Mouse (Mus musculus) frontal cortex, postnatal 10 days (tissue): ENCODE results near the gene Il17c.

Experiments used
- DNase-seq, 2 experiments: peaks; one replicate each; pipeline ENCODE4 v3.0.0; 2022; ENCODE audit warnings: low spot score in 2 of 2, mixed read lengths in 1 of 2

Gene Il17c

DNA sequence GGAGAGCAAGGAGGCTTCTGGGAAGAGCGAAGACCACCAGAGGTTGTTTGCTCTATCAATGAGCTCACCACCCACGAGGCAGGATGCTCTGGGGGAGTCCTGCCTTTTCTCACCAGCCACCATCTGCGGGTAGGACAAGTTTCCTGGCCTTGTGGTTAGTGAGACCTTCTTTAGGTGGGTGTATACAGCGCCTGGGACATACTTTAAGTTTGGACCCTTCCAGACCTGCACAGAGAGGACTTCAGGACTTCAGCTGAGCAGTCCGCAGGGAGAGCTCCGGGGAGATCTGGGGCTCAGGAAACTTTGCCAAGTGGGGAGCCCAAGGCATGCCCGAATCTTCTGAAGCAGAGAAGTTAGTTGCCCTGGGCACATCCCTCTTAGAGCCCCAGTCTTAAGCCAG, 38.2 kb downstream of the Il17c start:
- DNase-seq = no peak

DNA sequence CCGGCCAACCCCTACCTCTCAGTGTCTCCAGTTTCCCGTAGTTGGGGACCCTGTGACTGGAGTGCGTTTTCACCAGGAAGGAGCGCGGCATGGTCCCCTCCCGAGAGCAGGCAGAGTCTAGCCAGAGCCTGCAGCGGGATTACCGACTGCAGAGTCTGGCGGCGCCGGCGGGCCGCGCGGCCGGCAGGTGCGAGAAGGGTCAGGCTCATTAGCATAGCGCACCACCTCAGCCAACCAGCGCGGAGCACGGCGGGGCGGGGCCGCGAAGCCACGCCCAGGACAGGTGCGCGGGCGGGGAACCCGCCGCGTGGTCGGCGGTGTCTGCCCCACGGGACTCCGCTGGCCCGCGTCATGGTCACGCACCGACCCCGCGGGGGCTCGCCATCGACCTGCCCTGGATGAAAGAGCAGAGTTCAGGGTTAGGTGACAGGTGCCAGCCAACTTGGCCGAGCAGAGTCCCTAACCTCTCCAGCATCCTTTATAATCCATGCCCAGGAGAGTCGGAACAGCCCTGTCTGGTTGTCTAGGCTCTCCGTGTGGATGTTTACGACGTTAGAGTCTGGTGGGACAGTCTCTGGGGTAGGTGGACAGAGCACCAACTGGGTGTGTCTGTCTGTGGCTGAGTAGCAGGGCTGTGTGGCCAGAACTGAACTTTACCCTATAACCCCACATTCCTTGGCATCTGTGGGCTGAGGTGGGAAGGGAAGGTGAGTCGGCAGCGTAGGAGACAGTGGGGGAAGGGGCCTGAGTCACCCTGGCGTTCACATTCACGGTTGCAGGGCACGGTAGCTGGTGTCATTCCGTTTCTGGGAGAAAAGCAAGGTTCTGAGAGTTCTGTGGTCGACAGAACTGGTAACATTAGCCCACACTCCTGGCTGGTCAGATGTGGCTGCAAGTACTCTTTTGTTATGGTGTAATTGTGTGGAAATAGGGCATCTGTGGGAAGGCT, 39.0 kb downstream of the Il17c start, which contains the start of gene Snai3:
Snai3 (minus strand) TSS at position 210 of the 949 bp plus-strand sequence.
- DNase-seq = no peak

DNA sequence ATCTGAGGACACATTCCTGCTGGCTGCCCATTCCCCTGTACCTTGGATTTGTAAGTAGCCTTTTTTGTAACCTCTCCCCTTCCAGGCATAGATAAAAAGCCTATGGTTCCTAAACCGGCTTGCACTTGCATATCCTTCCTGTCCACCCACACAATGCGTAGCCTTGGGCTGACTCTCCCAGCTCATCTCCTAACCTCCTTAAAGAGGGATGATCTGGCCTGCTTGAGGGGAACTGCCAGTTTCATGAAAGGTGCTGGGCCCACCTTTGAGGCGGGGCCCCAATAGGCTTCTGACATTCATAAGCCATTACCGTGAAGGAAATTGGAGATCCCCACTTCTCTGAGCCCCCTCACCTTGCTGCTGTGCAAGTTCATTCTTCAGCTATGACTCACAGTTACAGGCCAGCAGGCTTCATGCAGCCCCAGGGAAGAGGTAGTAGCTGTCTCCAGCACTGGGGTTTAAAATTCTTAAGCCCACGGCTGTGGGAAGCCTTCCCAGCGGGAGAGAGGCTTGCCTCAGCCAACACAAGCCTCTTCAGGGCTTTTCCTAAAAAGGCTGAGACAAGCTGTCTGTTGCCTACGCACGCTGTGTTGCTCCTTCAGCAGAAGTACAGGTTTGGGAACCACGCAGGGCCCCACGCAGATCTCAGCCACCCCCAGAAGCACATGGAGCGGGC, 39.8 kb downstream of the Il17c start:
- DNase-seq = no peak

DNA sequence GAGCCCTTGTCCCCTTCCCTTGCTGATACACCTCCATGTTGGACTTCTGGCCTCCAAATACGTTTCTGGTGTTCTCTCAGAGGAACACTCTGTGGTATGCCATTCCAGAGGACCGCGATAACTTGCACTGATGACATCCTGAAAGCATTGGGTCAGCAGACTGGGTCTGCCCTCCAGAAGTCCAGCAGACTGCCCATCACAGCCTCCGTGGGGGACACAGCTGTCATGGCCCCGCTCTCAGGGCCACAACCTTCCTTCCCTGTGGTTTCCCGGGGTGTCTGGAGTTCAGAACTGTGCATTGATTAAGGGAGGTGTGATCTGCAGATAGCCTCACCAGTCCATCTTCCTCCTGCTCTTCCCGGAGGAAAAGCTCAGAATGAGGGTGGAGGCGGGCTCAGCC, 40.7 kb downstream of the Il17c start:
- DNase-seq = no peak

DNA sequence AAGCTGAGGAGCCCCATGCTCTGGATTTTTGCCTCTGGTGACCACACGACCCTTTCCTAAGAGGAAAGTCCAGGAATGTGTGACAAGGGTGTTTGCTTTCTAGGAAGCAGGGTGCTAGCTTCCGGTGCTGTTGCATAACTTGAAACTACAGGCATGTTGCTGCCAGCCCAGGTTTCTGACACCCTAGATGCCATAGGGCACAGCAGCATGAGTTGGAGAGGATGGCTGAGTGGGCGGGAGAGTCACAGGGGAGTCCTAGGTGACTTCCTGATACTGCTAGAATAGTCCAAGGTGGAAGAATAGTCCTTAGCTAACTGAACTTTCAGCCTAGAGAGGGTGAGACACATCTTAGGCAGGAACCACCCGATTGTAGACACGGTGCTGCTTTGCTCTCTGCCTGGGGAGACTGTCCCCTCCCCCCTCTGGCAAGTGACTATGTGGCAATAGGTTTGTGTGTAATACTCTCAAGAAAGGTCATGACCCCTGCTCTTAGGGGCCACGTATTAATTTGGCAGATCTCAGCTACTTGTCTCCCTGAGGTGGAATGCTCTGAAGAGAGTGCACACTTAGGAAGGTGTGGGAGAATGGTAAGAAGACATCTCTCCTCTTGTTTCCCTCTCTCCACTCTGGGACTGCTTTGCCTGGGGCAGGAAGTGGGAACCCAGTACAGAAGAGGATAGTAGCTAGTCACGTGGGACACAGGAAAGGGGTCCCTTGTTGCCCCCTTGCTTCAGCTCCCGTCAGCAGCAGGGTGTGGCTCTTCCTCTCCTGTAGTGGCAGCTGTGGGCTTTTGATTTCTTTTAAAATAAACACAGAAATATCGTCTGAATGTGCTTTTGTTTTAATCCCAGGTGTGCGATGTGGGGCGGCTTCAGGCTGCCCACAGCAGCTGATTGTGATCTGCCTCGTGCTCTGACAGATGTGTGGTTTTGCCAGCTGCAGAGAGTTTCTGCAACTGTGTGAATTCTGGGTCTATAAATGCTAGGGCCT, 42.1 kb downstream of the Il17c start:
- no peak for DNase-seq

DNA sequence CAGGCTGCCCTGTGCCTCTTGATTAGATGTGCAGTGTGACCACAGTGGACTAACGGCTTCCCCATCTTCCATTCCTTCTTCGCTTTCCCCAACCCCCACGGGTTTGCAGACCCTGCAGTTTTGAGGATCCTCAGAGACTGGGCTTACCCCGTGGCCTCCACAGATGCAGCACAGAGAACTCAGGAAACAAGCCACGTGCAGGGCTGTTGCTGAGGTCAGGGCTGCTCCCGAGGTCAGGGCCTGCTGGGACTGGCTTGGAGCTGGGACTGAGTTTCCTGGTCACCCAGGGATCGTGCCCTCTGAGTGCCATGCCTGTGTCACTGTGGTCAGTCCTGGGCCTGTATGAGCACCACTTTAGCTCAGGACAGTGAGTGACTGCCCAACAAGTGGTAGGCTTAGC, 43.2 kb downstream of the Il17c start:
- no peak for DNase-seq

DNA sequence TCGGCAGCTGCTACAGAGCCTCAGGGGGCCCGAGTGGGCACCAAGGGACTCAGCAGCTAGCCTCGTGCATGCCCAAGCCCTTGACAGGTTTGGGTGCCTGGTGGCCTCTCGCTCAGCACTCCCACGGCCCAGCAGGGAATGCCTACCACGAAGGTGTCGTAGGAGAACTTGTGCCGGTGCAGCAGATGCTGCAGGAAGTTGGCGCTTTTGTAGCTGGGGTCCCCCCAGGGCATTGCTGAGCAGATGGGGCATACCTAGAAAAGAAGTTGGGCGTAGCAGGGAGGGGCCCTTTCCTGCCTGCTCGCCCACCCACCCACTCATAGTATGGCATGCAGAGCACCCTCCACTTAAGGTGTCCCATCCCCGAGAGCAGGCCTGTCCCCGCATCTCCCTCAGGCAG, 46.0 kb downstream of the Il17c start:
- no peak for DNase-seq

DNA sequence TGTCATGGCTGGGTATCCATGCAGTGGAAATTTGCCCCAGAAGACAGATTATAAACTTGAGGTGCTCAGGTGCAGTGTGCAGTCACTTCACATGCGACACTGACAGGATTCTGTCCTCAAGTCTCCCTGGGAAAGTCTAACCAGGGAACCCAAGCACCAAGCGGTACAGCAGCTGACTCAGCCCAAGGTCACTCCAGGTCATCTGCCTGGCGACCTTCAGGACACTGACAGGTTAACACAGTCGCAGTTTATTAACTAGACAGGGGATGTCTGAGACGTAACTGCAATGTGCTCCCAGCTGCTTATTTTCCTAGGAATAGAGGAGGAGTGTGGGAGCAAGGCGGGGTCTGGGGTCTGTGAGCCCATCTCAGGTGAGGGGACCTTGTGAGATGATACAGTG, 47.6 kb downstream of the Il17c start:
- DNase-seq = no peak

DNA sequence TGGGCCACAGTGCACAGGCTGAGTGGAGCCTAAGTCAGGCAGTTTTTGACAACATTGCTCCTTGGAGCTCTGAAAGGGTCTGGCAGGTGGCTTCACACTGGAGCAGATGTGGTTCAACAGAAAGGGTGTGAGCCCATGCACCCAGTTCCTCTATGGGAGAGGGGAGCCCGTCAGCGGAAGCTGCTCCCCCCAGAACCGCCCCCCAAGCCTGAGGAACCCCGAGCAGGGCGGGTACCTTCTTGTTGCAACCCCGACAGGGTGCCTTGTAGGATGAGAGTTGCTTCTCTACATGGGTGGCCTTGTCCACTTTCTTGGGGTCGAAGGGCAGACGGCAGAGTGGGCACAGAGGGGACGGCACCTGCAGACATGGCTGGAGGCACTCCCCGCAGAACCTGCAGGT, 48.1 kb downstream of the Il17c start:
- no peak for DNase-seq

DNA sequence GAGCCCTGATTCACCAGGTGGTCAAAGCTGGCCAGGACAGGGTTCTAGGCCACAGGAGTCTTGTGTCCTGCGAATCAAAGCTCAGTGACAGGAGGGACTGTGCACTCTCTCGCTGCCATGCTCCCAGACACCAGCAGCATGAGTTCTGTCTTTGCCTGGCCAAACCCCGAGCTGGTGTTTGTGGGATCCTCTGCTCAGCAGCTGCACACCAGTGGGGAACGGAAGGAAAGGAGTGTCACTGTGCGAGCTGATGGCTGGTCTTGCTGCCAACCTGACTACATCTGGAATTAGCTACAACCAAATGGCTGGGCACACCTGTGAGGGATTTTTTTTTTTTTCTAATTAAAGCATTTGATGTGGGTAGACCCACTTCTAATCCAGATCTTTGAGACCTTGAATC, 48.9 kb downstream of the Il17c start:
- DNase-seq = no peak
